Comparison of ENCODE assay signal across 8 mouse cellular contexts in the genomic region with DNA sequence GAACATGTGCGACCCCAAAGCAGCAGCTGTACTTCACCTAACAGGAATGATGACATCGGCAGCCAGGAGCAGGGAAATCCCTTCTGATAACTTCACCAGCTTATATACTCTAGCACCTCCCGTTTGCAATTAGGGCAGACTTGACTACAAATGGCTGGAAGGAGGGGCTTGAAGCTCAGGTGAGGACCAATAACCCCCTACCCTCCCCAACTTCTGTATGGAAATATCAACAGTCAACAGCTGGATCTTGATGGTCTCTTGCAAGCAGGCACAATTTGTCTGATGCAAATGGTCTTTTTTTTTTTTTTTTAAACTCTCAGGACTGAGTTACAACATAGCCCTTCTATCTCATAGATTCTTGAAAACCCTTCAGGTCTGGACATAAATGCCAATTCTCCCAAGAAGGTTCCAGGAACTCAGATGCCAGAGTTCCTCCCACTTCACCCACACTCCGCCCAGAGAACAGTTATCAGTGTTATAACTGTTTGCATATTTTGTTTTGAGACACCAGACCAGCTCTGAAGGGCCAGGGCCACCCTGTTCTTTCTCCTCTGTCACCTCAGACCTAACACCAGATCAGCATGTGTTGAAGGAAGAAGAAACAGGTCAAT. TPM values are rescaled to one million over a fixed set of nuclear protein-coding genes. Genes with fewer than 3 reads are reported as not detected.
A peak's percentile ranks its signal among the peaks of the same experiment; 100 is the strongest.
DNase-seq lines count a peak whose midpoint lies in the region; ATAC-seq and TF ChIP-seq lines count a peak whose summit lies in the region.

A gene (minus strand): TSS at position 51 of the 611 bp plus-strand sequence.

- H3K27me3 ChIP-seq in lung, embryonic 14.5 days (ENCODE audit: insufficient read depth, low read length), result no peaks in the 10 kb centered on the region
- no peaks in the 10 kb centered on the region for H3K27me3 ChIP-seq in limb, embryonic 11.5 days (ENCODE audit: control insufficient read depth, insufficient read depth, low read length)

- H3K9me3 ChIP-seq in lung, embryonic 14.5 days (ENCODE audit: low read depth, low read length), result no peaks in the 10 kb centered on the region
- H3K9me3 ChIP-seq in limb, embryonic 11.5 days (ENCODE audit: control insufficient read depth, low read length), result no peaks in the 10 kb centered on the region

- H3K9ac ChIP-seq in lung, embryonic 14.5 days, result no peak within 1 kb of the TSS
- H3K9ac ChIP-seq in limb, embryonic 11.5 days (ENCODE audit: low read length), result 0 out of 2 replicates have a peak within 1 kb of the TSS, but pooled peaks have one; percentile 34

- ATAC-seq in lung, embryonic 14.5 days (ENCODE audit: insufficient read depth), result no peak
- ATAC-seq in erythroid progenitor cell, adult 5-6 weeks (replicated peaks; ENCODE audit: low FRiP score, poor library complexity, severe bottlenecking), result no peak
- no peak for ATAC-seq in limb, embryonic 11.5 days (ENCODE audit: insufficient number of reproducible peaks, low FRiP score, low TSS enrichment, low read depth)
- no peak for ATAC-seq in neutrophil, adult 5-6 weeks (ENCODE audit: extremely low read depth, insufficient number of reproducible peaks, low FRiP score, poor library complexity, severe bottlenecking)

- intact Hi-C loops in heart, postnatal 14 days (cut with DNase I), result loop anchor here (2.0 to 5.0 kb wide), 2 partner anchors 47 to 50 kb away; no protein-coding TSS in a partner anchor

- 38% methylated on average over 4 of the region's 4 CpGs for WGBS in lung, embryonic 14.5 days
- WGBS in limb, embryonic 11.5 days, result 66% methylated on average over 4 of the region's 4 CpGs

- H3K4me1 ChIP-seq in lung, embryonic 14.5 days (ENCODE audit: insufficient read depth), result peaks cover 11% of the 10 kb centered on the region; the same call in 1 of the 2 replicates
- H3K4me1 ChIP-seq in limb, embryonic 11.5 days (ENCODE audit: control insufficient read depth, insufficient read depth, low read length), result peaks cover 15% of the 10 kb centered on the region

- H3K27ac ChIP-seq in lung, embryonic 14.5 days (ENCODE audit: low read depth), result peak within 1 kb of the TSS; percentile 48; the same call in 1 of the 2 replicates
- no peak within 1 kb of the TSS for H3K27ac ChIP-seq in limb, embryonic 11.5 days (replicated peaks; ENCODE audit: low read depth, low read length)

- DNase-seq in lung, embryonic 14.5 days, result no peak
- no peak for DNase-seq in lung, postnatal 25 days (ENCODE audit: low spot score)
- no peak for DNase-seq in heart, postnatal 14 days
- DNase-seq in limb, embryonic 11.5 days (ENCODE audit: low spot score), result no peak
- DNase-seq in cerebellum, adult 8-10 months, result no peak
- DNase-seq in cerebellum, postnatal 25 days, result no peak

- H3K4me2 ChIP-seq in lung, embryonic 14.5 days, result peak within 1 kb of the TSS; percentile 76; the same call in 1 of the 2 replicates
- no peak within 1 kb of the TSS for H3K4me2 ChIP-seq in limb, embryonic 11.5 days (ENCODE audit: low read depth, severe bottlenecking)

- TF ChIP-seq CTCF in lung, embryonic 14.5 days (IDR thresholded peaks at IDR 0.05; ENCODE audit: low read depth), result no peak

- no peak within 1 kb of the TSS for H3K4me3 ChIP-seq in lung, embryonic 14.5 days (ENCODE audit: low read depth, low read length)
- H3K4me3 ChIP-seq in limb, embryonic 11.5 days (ENCODE audit: low read depth, low read length), result no peak within 1 kb of the TSS

- 0 out of 2 replicates have a peak, but pooled peaks cover 2% of the 10 kb centered on the region for H3K36me3 ChIP-seq in lung, embryonic 14.5 days (ENCODE audit: insufficient read depth)
- H3K36me3 ChIP-seq in limb, embryonic 11.5 days (ENCODE audit: control insufficient read depth, insufficient read depth, low read length), result no peaks in the 10 kb centered on the region

RNA-seq across cellular contexts. Expression of the gene that starts here (rescaled TPM):
- 34.4 and 36.9 TPM in 2 replicates for polyA plus RNA-seq in lung, embryonic 14.5 days (2014; fragmentation: Nextera tagmentation; extraction: Ambion mirVana)
- 33.5 and 46.5 TPM in 2 replicates for total RNA-seq in erythroid progenitor cell, adult 5-6 weeks (2015; ENCODE audit: low replicate concordance)
- 28.2 and 32.9 TPM in 2 replicates for total RNA-seq in erythroid progenitor cell, adult 5-6 weeks (2017; ENCODE audit: low replicate concordance)
- 10 to 100 TPM; 46.2 to 49.0 TPM for total RNA-seq in heart, postnatal 14 days (2021)
- polyA plus RNA-seq in limb, embryonic 11.5 days (2014; fragmentation: Nextera tagmentation; extraction: Ambion mirVana), result 32.5 and 35.8 TPM in 2 replicates
- total RNA-seq in neutrophil, adult 5-6 weeks (2017), result 37.2 and 39.9 TPM in 2 replicates
